In genomic region chr5:76043521-76044510, GRCm38 (mm10) we compare ENCODE assay signal across 27 mouse cellular contexts.
DNase-seq lines count a peak whose midpoint lies in the region; ATAC-seq lines count a peak whose summit lies in the region.
"Had no signal": no experiment of that assay in that cellular context is flagged by ENCODE, and none has a peak within 500 bp of the region (broad histone marks: within the 10 kb centered on the region; RNA-seq: fewer than 3 reads in every experiment).

No protein-coding gene starts in this region.

- DNase-seq in forebrain, embryonic 10.5 days (ENCODE audit: extremely low spot score, low spot score), result peak; percentile 24
- no peak for DNase-seq in forebrain, embryonic 14.5 days (ENCODE audit: low spot score)
- DNase-seq in limb, embryonic 10.5 days (ENCODE audit: low spot score), result no peak
- peak; percentile 51 for DNase-seq in embryo, embryonic 11 days
- DNase-seq in yolk sac, embryonic 10.5 days (ENCODE audit: low spot score), result peak; percentile 31
- no peak for DNase-seq in layer of hippocampus, postnatal 14 days (ENCODE audit: low spot score in 2 of 2)
- DNase-seq: adrenal gland, adult 8-10 months; cerebellum, adult 2 months; cerebellum, postnatal 14 days; heart, postnatal 14 days; kidney, postnatal 4 days; layer of hippocampus, postnatal 36 days; liver, embryonic 13.5 days; lung, adult 2 months; lung, postnatal 10 days; midbrain, embryonic 14.5 days; retina, postnatal 1 day; right cerebral cortex, postnatal 14 days; thymus, postnatal 4 days had no signal

- no peaks in the 10 kb centered on the region for H3K4me1 ChIP-seq in forebrain, embryonic 10.5 days
- no peaks in the 10 kb centered on the region for H3K4me1 ChIP-seq in forebrain, embryonic 14.5 days (ENCODE audit: control insufficient read depth, insufficient read depth, low read length)
- H3K4me1 ChIP-seq in limb, embryonic 15.5 days, result peaks cover 7% of the 10 kb centered on the region
- 0 out of 2 replicates have a peak, but pooled peaks cover 4% of the 10 kb centered on the region for H3K4me1 ChIP-seq in limb, embryonic 10.5 days
- H3K4me1 ChIP-seq: hindbrain, embryonic 12.5 days; liver, embryonic 13.5 days; neural tube, embryonic 15.5 days had no signal

- H3K27ac ChIP-seq in forebrain, embryonic 10.5 days, result no peak overlapping the region
- H3K27ac ChIP-seq in forebrain, embryonic 14.5 days (ENCODE audit: low read depth, low read length), result no peak overlapping the region
- H3K27ac ChIP-seq in limb, embryonic 15.5 days, result peak overlapping the region; percentile 5; the same call in 1 of the 2 replicates
- H3K27ac ChIP-seq in limb, embryonic 10.5 days, result no peak overlapping the region
- H3K27ac ChIP-seq: hindbrain, embryonic 12.5 days; kidney, embryonic 15.5 days; liver, embryonic 13.5 days; macrophage; neural tube, embryonic 15.5 days had no signal

- H3K27me3 ChIP-seq in forebrain, embryonic 10.5 days (ENCODE audit: poor library complexity, severe bottlenecking), result no peaks in the 10 kb centered on the region
- no peaks in the 10 kb centered on the region for H3K27me3 ChIP-seq in forebrain, embryonic 14.5 days (replicated peaks; ENCODE audit: control insufficient read depth, insufficient read depth, low read length)
- no peaks in the 10 kb centered on the region for H3K27me3 ChIP-seq in limb, embryonic 15.5 days
- H3K27me3 ChIP-seq in limb, embryonic 10.5 days (ENCODE audit: low read depth, poor library complexity, severe bottlenecking), result no peaks in the 10 kb centered on the region
- H3K27me3 ChIP-seq: CH12.LX; hindbrain, embryonic 12.5 days; kidney, embryonic 15.5 days; liver, embryonic 13.5 days; neural tube, embryonic 15.5 days had no signal

- H3K36me3 ChIP-seq in forebrain, embryonic 10.5 days (replicated peaks), result no peaks in the 10 kb centered on the region
- H3K36me3 ChIP-seq in forebrain, embryonic 14.5 days (ENCODE audit: control insufficient read depth, insufficient read depth, low read length), result no peaks in the 10 kb centered on the region
- no peaks in the 10 kb centered on the region for H3K36me3 ChIP-seq in limb, embryonic 15.5 days
- no peaks in the 10 kb centered on the region for H3K36me3 ChIP-seq in limb, embryonic 10.5 days
- H3K36me3 ChIP-seq: hindbrain, embryonic 12.5 days; kidney, embryonic 15.5 days; liver, embryonic 13.5 days; neural tube, embryonic 15.5 days had no signal

- H3K4me3 ChIP-seq in forebrain, embryonic 10.5 days, result no peak overlapping the region
- no peak overlapping the region for H3K4me3 ChIP-seq in forebrain, embryonic 14.5 days (ENCODE audit: low read depth, low read length)
- no peak overlapping the region for H3K4me3 ChIP-seq in limb, embryonic 15.5 days
- H3K4me3 ChIP-seq in limb, embryonic 10.5 days, result no peak overlapping the region
- H3K4me3 ChIP-seq: hindbrain, embryonic 12.5 days; kidney, embryonic 15.5 days; liver, embryonic 13.5 days; neural tube, embryonic 15.5 days had no signal

- no peak overlapping the region for H3K4me2 ChIP-seq in forebrain, embryonic 14.5 days (ENCODE audit: low read length)
- H3K4me2 ChIP-seq in limb, embryonic 15.5 days, result no peak overlapping the region
- H3K4me2 ChIP-seq: hindbrain, embryonic 12.5 days; kidney, embryonic 15.5 days; liver, embryonic 13.5 days; neural tube, embryonic 15.5 days had no signal

- 0 out of 2 replicates have a peak, but pooled peaks cover 5% of the 10 kb centered on the region for H3K9me3 ChIP-seq in forebrain, embryonic 10.5 days
- H3K9me3 ChIP-seq in forebrain, embryonic 14.5 days (replicated peaks; ENCODE audit: control insufficient read depth, low read length), result no peaks in the 10 kb centered on the region; the same call in 1 of the 2 replicates
- no peaks in the 10 kb centered on the region for H3K9me3 ChIP-seq in limb, embryonic 15.5 days
- H3K9me3 ChIP-seq in limb, embryonic 10.5 days (replicated peaks), result no peaks in the 10 kb centered on the region
- H3K9me3 ChIP-seq: kidney, embryonic 15.5 days; liver, embryonic 13.5 days; neural tube, embryonic 15.5 days had no signal

- WGBS in forebrain, embryonic 10.5 days, result 66% methylated on average over 14 of the region's 14 CpGs
- WGBS in forebrain, embryonic 14.5 days, result 86% methylated on average over 14 of the region's 14 CpGs
- 43% methylated on average over 14 of the region's 14 CpGs for WGBS in limb, embryonic 15.5 days
- 80% methylated on average over 14 of the region's 14 CpGs for WGBS in limb, embryonic 10.5 days

- no peak overlapping the region for H3K9ac ChIP-seq in forebrain, embryonic 14.5 days (ENCODE audit: low read length)
- no peak overlapping the region for H3K9ac ChIP-seq in limb, embryonic 15.5 days
- H3K9ac ChIP-seq: hindbrain, embryonic 12.5 days; kidney, embryonic 15.5 days; liver, embryonic 13.5 days; neural tube, embryonic 15.5 days had no signal

- no peak for ATAC-seq in forebrain, embryonic 14.5 days
- ATAC-seq in limb, embryonic 15.5 days (ENCODE audit: insufficient number of reproducible peaks, low FRiP score, low TSS enrichment, low read depth), result no peak
- ATAC-seq: forebrain, embryonic 16.5 days; intestine, postnatal 0 days had no signal

Comparison
In these comparisons a context has a peak if more than half of its experiments do, and no peak if none do; other contexts are left out.
1. DNase-seq: peak in forebrain, embryonic 10.5 days (single experiment), embryo, embryonic 11 days (single experiment) and yolk sac, embryonic 10.5 days (single experiment); none in forebrain, embryonic 14.5 days (single experiment), limb, embryonic 10.5 days (single experiment) and layer of hippocampus, postnatal 14 days (0 of 2).